Mouse (Mus musculus): ENCODE results near the gene Cpa2.

Gene Cpa2

GRCm38 (mm10) chr6:30579961-30580840 lies 38.8 kb downstream of the Cpa2 start:
- no peak for DNase-seq (ENCODE audit: low spot score)

- no peak for DNase-seq (ENCODE audit: low spot score)
These were observed 39.4 kb downstream of the Cpa2 start for GRCm38 (mm10) chr6:30580841-30581176.

- DNase-seq (ENCODE audit: low spot score): no peak
These were observed 45.6 kb downstream of the Cpa2 start for GRCm38 (mm10) chr6:30586886-30587442.

GRCm38 (mm10) chr6:30589819-30590218 lies 48.4 kb downstream of the Cpa2 start:
- no peak for DNase-seq (ENCODE audit: low spot score)

GRCm38 (mm10) chr6:30591851-30592404 lies 50.5 kb downstream of the Cpa2 start:
- DNase-seq (ENCODE audit: low spot score): no peak

GRCm38 (mm10) chr6:30592417-30592974 lies 51.1 kb downstream of the Cpa2 start:
- no peak for DNase-seq (ENCODE audit: low spot score)

GRCm38 (mm10) chr6:30594364-30594763 lies 53.0 kb downstream of the Cpa2 start:
- no peak for DNase-seq (ENCODE audit: low spot score)

GRCm38 (mm10) chr6:30596230-30596898 lies 55.0 kb downstream of the Cpa2 start:
- DNase-seq (ENCODE audit: low spot score): no peak

GRCm38 (mm10) chr6:30600033-30600432 lies 58.7 kb downstream of the Cpa2 start:
- no peak for DNase-seq (ENCODE audit: low spot score)

- DNase-seq (ENCODE audit: low spot score): no peak
These were observed 59.6 kb downstream of the Cpa2 start for GRCm38 (mm10) chr6:30600995-30601394.

GRCm38 (mm10) chr6:30604342-30604867 lies 63.0 kb downstream of the Cpa2 start:
- no peak for DNase-seq (ENCODE audit: low spot score)

- no peak for DNase-seq (ENCODE audit: low spot score)
These were observed 63.7 kb downstream of the Cpa2 start for GRCm38 (mm10) chr6:30605111-30605510.

GRCm38 (mm10) chr6:30605672-30606071 lies 64.3 kb downstream of the Cpa2 start:
- no peak for DNase-seq (ENCODE audit: low spot score)

- no peak for DNase-seq (ENCODE audit: low spot score)
These were observed 69.3 kb downstream of the Cpa2 start, which contains the start of gene Cpa5 for GRCm38 (mm10) chr6:30610710-30611109. TSS of gene Cpa5 (plus strand) at chr6:30611010.

- DNase-seq (ENCODE audit: low spot score): no peak
These were observed 69.8 kb downstream of the Cpa2 start for GRCm38 (mm10) chr6:30611212-30611611.
